Mouse (Mus musculus) ovary, postnatal 14 days (tissue): ENCODE results near the gene Xylt1.

ENCODE experiments used
- DNase-seq: peaks from one replicate; pipeline ENCODE4 v3.0.0; 2022; ENCODE audit warnings: low spot score

Gene Xylt1

DNA sequence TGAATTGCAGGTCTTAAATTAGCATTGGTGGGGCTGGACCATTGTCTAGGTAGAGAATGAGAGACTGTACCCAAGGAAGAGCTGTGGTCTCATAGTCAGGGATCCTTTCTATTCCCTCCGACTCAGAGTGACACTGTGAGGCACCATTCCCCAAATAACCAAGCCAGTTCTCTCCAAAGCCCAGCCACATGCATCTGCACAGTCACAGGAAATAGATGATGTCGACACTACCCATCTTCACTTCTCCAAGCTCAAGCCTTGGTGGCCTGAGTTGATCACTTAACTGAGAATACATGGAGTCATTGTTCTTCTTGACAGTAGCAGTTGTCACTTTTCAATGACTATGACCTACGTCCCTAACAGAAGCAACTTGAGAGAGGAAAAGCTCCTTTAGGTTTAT, 100.6 kb downstream of the Xylt1 start:
- DNase-seq = no peak

DNA sequence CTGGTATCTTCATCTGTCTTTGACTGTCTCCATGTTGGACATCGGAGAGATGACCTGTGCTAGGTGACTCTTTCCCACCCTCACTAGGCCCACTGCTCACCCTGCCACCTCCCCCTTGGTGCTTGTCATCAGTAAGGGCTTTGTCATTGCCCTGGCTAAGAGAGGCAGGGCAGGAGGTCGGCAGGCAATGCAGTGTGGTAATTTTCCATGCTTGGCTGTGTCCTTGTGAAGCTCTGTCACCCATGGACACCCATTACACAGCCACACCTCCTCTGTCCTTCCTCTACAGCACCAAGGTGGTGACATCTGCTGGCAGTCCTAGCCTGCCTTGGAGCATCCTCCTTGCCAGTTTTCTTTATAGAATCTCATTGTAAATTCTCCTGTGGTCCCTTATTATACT, 101.9 kb downstream of the Xylt1 start:
- no peak for DNase-seq

DNA sequence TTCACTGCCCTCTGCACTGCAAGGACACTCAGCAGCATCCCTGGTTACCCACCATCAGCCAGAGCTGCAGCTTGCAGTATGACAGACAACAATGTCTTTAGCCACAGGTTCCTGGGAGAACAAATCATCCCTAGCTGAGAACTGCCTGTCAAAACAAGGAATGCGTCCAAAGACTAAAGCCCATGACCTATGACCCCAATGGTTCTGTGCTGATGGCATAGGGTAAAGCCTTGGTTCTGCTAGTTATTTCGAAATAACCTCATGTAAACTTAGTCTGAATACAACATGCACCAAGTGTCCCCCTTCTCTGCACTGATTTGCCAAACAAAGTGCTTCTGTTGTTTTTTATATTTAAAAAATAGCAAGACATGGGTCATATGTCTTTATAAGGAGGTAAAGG, 103.8 kb downstream of the Xylt1 start:
- no peak for DNase-seq

DNA sequence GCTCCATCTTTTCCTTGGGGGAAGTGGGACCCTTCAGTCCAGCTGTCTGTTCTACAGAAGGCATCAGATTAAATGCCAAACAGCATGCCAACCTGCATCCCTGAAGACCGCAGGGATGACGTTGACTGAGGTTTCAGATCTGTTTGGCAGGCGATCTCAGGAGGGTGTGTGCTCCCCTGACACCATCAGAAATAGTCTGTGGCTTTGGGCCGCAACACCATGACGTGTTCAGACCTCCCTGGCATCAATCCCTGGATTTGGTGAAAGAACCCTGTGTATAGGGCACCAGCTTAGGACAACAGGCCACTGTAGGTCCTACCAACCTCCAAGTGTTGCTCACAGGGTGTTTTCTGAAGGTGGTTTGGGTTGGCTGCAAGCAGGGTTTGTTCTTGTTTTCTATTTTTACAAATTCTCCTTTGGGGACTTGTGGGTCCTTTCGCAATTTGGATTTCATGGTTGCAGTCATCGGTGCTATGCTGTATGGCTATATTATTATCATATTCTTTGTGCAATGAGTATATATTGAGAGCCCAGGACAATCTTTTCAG, 104.3 kb downstream of the Xylt1 start:
- DNase-seq = no peak

DNA sequence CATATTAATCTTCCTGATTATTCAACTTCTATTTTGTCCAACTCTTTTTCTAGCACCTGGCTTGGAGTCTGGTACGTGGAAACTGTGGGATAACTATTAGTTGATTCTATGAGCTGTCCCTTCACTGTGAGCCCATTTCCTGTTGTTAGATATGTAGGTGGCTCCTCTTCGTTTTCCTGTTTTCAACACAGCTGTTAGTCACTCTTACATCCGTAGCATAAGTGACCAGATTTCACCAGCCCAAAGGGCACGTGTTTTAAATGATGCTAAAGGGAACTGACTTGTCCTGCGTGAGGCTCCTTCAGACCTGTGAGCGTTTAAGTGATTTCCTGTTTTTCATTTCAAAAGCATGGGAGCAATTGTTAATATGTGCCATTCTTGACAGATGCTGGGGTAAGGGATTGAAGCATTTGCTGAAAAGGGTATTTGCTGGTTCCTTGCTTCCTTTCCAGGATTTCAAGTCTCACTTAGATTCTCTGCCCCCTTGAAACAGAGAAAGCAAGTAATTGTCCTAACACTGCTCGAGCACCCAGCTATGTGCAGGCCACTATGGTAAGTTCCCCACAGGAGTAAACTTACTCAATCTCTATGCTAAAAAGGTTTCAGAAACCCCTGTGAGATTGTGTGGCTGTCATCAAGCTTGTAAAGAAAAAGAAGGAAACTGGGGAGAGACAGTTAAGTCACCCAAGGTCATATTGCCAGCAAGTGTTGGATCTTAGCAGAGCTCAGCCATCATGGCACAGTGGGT, 105.8 kb downstream of the Xylt1 start:
- no peak for DNase-seq

DNA sequence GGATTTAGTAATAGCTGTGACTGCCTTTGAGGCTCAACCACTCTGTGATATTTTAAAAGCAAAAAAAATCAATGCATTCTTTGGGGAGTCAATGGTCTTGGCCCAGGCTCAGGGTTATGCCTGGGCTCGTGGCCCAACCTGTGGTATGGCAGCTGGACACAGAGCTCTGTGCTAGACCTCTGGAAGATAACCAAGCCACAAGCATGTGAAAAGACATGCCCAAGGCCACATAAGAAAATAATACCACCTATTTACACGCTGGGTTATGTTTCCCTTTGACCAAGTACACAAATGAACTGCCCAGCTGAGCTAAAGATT, 106.4 kb downstream of the Xylt1 start:
- DNase-seq = no peak

DNA sequence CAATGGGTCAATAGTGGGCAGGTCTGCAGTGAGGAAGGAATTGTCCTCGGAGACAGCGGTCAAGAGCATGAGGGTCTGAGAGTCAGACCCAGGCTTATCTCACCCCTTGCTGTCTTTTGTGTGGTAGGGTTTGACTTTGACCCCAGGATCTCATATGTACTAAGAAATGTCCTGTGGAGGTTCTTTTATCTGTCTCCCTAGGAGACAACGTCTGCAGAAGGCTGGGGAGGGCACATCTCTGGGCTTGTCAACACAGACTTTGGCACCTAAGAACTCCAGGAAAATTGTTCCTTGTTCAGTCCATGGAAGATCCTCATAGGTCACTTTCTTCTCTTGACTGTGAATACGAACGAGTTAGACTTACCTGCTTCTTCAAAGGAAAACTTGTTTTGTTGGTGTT, 109.2 kb downstream of the Xylt1 start:
- DNase-seq = no peak

DNA sequence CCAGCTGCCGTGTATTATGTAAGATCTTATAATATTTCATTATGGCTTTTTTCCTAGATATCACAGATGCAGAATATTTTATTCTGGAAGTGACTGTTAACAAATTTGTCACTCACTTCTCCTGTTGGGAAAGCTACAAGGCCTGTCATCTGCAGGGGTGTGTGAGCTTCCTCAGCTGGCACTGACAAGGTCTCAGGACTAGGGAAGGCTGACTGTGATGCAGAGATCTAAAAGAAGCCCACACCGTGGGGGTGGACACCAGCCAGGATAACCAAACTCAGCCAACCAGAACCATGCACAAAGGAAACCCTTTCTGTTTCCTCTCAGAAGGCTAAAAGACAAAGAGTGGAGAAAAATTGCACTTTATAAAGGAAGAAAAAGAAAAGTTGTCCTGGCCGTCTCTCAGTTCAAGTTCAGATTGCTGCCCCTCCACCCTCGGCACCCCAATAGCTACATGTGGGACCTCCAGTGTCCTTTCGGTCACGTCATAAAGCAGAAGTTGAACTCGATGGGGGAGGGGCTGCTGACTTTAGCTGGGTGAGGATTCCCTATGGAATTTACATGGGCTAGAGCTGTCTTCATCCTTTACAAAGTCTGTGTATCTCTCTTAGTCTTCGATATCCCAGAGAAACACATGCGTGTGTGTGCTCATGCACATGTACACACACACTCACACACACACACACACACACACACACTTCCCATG, 109.9 kb downstream of the Xylt1 start:
- DNase-seq = no peak

DNA sequence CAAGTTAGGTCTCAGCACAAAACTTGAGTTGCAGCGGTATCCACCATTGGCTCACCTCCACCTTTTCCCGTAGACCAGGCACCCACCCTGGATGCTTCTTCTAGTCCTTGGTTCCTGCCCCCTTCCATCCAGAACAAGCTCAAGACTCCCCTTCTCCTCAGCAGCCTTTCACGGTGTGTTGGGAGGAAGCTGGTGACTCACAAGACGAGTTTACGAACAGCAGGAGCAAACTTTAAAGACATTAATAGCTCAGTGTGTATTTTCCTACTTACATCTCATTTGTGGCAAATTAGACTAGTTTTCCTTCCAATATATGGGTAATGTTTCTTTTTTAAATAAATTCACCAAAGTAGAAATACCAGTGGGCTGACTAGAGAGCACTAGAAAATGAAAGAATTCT, 110.7 kb downstream of the Xylt1 start:
- no peak for DNase-seq

DNA sequence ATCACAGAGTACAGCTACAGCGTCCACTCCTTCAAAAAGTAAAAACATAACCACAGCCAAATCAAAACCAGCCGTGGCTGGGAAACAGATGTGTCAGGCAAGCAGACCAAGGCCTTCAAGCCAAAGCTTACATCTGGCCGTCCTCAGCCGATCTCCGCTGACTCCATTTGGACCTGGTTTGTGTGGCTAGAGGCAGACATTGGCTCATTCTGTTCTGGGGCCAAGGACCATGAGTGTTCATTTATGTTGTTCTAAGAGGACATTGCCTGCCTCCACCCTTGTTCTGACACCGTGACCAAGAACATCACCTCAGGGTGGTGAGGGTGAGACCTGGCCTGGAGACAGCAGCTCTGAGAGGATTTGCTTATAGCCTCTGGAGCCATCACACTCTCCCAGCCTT, 113.4 kb downstream of the Xylt1 start:
- DNase-seq = no peak

DNA sequence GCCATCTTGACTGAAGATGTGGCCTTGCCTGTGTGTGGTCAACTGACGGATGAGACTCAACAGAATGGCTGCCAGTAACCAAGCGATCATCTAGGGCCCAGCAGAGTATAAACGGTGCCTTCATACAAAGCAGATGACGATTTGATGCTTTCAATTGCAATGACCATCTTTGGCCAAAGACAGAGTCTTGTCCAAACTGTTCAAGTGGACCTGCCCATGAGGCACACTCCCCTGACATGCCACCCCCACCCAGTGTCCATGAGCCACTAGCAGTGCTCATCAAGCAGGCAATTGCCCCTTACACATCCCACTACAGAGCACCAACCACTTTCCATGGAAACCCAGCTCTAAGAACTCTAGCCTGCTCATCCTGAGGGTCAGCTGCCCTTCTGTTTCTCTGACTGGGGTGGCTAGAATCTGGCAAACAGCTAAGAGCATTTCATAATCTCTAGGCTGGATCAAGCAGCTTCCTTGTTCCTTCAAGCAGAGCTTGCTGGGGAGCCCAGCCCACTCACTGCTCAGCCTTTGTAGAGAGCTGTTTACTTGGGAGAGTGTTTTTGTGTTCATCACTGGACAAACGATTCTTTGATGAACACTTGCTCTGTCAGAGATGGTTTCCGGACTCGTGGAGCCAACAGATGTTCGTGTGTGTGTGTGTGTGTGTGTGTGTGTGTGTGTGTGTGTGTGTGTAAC, 114.0 kb downstream of the Xylt1 start:
- no peak for DNase-seq

DNA sequence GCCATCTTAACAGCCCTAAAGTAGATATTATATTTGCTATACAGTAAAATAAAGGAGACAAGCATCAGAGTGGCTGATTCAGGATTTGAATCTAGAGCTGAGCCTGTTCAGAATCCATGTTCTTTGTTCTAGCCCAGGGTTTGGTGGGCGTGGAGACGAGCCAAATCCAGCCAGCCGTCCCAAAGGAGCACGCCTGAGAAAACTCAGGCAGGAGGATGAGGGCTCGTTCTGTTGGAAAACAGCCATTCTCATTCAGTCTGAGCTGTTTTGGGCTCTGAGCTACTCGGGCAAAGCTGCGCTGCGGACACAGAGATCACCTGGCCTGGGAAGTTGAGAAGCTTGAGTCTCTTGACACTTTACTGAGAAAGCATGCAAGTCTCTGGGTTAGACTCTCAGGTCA, 115.0 kb downstream of the Xylt1 start:
- DNase-seq = no peak

DNA sequence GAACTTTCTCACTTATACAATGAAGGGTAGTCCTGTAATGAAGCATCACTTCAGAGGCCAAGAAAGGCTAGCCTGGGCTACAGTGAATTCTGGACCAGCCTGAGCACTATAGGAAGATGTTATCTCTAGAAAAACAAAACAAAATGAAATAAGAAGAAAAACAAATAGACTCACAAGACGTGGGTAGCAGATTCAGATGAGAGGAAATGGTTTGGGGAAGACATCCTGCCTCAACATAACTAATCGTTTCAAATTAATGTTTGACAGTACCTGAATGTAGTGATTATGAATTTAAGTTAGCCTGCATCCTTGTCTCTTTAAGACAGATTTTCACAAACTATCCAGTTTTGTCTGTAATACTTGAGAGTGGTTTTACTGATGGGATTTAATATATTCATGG, 117.4 kb downstream of the Xylt1 start:
- DNase-seq = no peak

DNA sequence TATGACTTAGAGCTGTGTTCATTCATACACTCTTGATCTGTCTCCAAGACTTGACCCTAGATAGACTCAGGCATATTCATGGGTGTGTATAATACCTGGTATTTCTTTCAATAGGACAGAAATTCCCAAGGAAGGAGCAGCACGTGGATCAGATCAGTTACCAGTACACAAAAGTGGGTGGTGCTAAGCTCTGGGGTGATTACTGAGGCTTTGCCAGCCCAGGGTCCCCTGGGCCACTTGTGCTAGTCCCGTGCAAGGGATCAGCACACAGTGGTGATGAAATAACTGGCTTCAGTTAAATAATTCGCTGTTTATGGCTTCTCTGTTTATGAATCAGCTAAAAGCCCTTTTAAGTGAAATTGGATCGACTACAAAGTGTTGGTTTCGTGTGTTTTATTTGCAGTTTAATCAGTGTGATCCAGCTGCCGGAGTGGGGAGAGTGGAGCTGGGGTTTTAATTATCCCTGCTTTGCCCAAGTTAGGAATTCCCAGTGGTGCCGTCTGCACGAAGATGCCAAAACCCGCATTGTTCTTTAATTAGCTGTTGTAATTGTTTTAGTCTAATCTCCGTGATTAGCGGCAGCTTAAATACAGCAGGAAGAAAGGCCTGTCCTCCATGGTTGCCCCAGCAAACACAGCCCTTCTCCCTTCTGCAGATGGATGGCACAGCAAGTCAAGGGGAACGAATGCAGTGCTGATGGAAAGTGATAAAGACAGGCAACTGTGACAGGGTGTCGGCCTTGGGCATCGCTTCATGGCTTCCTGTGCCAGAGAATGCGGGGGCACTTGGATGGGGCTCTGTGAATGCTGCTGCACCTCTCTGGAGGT, 120.8 kb downstream of the Xylt1 start:
- DNase-seq = no peak

DNA sequence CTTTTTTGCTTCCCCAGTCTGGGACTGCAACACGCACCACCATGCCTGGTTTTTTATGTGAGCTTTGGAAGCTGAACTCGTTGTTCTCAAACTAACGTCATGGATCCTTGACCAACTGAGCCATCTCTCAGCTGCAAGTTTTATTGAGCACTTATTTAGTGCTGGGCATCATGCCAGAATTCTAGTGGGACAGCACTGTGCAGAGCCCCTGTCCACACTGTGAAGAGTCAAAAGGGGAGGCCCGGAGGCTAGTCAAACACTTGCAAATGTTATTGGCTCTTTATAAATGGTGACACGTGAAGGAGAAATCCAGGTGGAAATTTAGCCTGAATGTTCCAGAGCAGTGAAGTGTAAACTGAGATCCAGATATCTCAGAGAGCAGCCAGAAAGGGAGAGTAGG, 121.6 kb downstream of the Xylt1 start:
- DNase-seq = no peak

DNA sequence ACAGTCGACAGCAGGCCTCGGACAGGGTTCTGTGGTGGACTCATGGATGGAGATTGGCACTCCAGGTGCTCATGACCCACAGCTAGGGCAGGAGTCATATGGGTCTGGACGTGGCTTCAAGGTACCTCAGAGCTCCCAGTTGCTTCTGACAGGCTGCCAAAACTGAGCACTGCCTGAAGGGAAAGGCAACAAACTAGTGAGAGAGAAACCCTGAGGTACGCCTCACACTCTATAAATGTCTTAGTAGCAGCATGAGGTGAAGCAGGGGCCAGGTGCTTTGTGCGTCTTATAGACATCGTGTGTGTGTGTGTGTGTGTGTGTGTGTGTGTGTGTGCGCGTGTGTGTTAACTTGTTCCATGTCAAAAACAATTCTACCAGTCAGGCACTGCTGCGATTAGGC, 122.9 kb downstream of the Xylt1 start:
- no peak for DNase-seq

DNA sequence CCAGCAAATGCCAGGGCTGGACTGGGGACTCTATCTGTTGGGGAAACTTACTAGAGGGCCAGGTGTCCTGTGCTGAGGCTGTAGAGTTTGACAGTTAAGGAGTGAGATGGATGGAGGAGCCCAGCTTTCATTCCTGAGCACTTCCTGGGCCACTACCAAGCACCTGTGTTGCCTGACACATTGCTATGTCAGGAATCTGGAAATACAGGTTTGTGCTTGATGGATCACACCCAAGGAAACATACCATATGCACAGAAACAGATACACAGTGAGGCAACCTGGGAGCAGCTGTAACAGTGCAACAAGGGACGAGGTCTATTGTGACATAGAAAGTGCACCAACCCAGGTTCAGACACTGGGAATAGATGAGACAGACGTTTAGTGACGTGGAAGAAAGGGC, 125.0 kb downstream of the Xylt1 start:
- no peak for DNase-seq

DNA sequence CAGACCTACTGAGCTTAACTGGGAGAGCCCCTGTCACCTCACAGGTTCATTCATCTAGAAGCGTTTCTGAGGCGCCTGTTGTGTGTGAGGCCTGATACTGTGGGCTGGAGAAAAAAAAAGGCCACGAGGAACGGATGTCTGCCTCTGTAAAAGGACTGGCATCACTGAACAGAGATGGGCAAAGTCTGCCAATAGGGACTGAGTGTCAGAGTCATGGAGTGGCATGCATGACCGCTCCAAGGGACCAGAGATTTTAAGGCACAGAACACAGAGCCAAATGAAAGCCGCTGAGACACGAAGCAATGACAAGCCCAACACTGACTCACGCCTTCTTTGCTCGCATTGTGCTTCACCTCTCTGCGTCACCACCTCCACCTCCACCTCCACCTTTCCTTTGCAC, 126.6 kb downstream of the Xylt1 start:
- DNase-seq = no peak

DNA sequence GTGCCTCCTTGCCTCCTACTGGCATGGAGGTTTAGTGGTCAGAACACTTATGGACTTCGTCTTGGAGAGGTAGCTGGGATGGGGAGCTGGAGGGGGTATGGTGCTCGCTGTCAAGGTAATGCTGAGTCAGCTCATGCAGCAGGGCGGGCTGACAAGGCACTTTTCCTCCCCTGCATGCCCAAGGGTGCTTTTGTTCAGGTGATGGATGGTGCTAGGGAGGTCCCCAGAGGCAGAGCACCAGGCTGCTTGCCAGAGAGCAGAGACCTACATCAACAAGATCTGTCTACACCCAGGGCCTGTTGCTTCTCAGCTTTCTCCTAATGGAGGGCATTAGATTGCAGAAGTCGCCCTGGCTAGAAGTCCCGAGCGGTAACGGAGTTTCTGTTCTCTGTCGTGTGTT, 127.3 kb downstream of the Xylt1 start:
- DNase-seq = no peak

DNA sequence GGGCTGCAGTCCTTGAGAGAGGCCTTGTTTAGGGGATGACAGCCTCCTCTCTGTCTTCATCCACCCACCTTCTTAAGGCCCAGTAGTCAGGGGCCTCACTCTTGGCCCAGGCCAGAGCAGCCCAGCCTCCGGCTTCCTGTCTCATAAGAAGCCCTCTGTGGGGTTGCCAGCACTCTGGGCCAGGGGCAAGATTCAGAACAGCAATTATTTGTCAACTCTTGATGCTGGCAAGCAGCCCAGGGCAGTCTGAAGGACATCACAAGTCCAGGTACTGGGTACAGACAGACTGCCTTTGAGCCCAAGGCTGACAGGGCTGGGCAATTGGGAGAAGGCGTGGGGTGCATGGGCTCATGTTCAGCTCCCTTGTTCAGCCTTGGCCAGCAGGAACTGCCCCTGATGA, 129.3 kb downstream of the Xylt1 start:
- DNase-seq = no peak

DNA sequence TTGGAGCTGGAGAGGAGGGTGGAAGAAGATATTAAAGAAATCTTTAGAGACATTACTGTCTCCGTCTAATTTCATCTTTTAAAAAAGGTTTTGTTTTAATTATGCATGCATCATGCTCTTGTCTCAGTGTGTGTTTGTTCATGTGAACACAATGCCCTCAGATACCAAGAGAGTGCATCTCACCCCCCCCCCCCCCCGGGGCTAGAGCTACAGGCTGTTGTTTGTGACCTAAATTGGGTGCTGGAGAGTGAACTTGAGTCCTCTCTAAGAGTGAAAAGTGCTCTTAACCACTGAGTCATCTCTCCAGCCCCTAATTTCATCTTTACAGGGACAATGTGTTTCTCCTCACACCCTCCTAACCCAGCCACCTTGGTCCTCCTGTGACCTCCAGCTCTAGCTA, 131.5 kb downstream of the Xylt1 start:
- no peak for DNase-seq

DNA sequence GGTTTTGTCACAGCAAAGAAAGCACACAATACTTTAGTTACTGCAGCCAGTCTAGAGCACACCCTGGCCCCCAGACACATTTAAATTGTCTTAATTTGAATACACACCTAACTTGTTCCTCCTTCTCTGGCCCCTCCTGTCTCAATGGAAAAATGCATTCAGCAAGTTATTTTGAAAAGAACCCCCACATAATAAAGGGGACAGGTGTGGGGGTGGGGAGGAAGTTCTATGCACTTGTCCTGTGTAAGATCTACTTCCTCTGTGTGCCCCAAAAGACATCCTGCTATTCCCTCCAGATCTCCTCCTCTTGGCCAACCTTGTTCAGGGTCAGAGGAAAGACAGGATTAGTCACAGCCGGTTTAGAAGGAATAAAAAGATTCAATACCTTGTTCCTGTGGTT, 135.0 kb downstream of the Xylt1 start:
- no peak for DNase-seq
